Mouse (Mus musculus) thymus, postnatal 36 days (tissue): ENCODE results near the gene Terf2.
"Not testable (repeated sequence)": the region's sequence is repeated elsewhere in the genome, so short reads cannot be mapped to it uniquely, and the experiment has no call there.

Experiments used
- DNase-seq, 2 experiments: peaks; one replicate each; pipeline ENCODE4 v3.0.0; 2022; ENCODE audit warnings: mixed read lengths in 2 of 2

The Terf2 gene

GRCm38 (mm10) chr8:107114150-107115007 is 18.0 kb upstream of the Terf2 start:
- no peak for DNase-seq

DNA sequence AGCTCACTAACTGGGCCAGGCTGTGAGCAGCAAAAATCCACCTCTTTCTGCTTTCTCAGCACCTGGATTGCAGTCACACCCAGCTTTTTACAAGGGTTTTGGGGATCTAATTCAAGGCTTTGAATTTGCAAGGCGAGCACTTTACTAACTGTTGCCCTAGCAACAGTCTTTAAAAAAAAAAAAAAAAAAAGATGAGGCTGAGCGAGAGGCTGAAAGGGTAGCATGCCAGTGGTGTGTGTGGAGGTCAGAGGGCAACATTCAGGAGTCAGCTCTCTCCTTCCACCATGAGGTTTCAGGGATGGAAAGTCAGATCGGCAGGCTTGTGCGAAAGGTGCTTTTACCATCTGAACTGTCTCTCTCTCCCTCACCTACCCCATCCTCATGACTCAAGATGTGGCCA is 16.9 kb upstream of the Terf2 start:
- DNase-seq = no peak

DNA sequence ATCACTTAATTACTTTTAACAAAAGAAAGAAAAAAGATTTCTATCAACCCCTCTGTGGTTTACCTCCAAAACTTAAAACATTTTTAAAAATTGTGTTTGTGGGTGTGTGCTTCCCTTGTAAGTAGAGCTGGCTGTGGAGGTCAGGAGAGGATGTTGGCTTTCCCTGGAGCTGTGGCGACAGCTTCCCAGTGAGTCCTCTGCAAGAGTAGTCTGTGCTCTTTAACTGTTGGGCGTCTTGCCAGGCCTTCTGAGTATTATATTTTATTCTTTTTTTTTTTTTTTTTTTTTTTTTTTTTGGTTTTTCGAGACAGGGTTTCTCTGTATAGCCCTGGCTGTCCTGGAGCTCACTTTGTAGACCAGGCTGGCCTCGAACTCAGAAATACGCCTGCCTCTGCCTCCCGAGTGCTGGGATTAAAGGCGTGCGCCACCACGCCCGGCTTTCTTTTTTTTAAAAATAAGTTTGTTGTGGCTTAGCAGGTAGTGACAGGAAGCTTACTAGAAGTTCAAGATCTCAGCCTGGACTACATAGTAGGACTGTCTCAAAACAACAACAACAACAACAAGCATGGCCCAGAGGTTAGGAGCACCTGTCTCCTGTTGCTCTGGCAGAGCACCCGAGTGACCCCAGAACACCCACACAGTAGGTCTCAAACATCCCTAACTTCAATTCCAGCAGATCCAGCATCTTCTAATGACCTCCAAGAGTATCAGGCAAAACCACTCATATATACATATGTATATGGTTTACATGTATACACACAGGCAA is 15.2 kb upstream of the Terf2 start:
- DNase-seq = no peak

GRCm38 (mm10) chr8:107110629-107111330 is 14.4 kb upstream of the Terf2 start:
- DNase-seq = no peak

GRCm38 (mm10) chr8:107109816-107110435 is 13.6 kb upstream of the Terf2 start:
- DNase-seq = no peak

DNA sequence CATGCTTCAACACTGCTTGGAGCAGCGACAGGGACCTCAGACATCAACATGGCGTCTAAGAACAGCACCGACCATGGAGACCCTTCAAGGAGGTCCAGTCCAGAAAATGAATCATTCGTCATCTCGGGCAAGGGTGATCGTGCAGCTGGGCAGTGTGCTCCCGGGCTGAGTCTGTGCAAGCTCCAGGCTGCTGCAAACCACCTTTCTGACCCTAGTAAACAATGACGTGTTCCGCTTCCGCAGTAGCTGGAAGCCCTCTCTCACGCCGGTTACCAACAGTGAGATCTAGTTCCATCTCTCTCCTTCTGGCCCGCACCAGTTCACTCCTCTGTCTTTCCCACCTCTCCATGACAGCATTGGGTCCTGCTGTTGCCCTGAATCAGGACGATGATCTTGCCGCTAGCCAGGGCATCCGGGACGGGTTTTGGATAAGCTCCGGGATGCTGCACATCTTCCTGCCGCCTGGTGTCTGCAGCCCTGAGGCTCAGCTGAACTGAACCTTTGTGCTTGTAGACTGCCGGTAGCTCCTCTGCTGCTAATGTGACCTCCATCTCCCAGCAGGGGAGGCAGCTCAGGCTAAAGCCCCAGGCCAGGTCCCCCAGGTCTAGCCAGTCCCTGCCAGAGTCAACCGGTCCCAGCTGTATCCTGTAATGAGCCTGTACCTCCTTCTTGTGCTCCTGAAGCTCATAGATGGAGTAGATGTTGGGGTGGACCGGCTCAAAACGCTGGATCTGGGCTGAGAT is 12.8 kb upstream of the Terf2 start:
- no peak for DNase-seq

DNA sequence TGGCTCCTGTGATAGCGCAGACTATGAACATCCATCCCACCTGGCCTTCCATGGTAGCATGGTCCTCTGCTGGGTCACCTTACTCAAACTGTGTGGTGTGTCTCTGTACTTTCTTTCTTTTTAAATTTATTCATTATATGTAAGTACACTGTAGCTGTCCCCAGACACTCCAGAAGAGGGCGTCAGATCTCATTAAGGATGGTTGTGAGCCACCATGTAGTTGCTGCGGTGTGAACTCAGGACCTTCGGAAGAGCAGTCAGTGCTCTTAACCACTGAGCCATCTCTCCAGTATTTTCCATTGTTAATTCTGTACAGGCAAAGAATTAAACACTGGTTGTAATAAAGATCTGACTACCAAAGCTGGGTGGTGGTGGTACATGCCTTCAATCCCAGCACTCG is 11.7 kb upstream of the Terf2 start:
- not testable (repeated sequence) for DNase-seq

- peak; percentile 67 to 73 for DNase-seq
Measured at GRCm38 (mm10) chr8:107104547-107104946, 8.2 kb upstream of the Terf2 start.

DNA sequence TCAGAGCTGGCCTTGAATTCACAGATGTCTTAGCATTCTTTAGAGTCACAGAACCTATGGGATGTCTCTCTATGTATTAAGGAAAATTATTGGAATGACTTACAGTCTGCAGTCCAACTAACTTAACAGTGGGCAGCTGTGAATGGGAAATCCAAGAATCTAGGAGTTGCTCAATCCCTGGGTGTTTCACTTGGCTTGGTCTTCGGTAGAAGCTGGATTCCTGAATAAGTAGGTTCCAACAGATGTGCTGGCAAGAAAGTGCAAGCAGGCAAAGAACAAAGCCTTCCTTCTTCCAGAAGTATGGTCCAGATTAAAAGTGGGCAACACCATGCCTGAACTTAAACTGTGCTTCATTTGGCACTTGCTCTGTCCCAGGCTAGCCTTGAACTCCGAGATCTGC is 4.3 kb upstream of the Terf2 start:
- no peak for DNase-seq

DNA sequence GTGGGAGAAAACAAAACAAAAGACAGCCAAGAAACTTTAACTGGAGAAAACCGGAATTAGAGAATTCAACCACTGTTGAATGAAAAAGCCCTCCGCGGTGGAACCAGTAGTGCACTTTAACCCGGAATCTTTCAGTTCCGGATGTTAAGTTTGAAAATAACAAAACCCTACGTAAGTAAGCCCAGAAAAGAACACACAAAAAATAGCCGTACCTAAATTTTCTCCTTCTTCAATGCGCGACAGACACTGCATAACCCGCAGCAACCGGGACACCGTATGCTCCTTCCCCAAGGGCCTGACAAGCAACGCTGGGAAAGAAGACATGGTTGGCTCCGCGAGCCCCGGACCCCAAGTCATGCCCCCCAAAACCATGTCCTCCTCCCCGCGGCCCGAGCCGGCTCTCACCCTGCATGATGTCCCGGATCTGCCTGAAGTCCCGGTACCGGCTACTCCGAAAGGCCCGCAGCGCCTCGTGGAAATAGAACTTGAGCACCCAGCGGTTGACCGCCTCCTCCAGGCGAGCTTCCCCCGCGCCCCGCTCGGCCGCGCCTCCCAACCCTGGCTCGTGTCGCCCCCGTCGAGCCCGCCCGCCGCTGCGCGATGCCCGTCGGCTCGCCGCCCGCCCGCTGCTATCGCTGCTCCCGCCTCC is 506 bp downstream of the Terf2 start:
- no peak for DNase-seq

GRCm38 (mm10) chr8:107090531-107090930 is 5.8 kb downstream of the Terf2 start:
- DNase-seq = no peak

GRCm38 (mm10) chr8:107088526-107089063 is 7.8 kb downstream of the Terf2 start:
- no peak for DNase-seq

- no peak for DNase-seq
Measured at GRCm38 (mm10) chr8:107086018-107086417, 10.3 kb downstream of the Terf2 start.

DNA sequence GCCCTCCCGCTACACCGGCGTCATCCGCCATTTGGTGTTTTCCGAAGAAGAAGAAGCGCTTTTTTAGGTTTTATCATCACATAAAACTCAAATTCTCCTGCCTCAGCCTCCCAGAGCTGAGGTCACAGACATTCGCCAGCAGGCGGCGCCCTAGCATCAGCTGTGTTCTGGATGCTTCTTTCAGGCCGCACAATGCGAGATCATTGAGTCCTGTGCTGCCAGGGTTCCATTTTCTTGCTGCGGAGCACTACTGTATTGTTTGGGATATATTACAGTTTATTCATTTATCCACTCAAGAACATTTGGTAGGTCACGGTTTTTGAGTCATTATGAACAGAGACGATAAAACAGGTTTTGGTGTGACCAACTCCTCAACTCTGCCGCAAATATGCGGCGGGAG is 11.0 kb downstream of the Terf2 start:
- DNase-seq = peak; percentile 22 to 30

DNA sequence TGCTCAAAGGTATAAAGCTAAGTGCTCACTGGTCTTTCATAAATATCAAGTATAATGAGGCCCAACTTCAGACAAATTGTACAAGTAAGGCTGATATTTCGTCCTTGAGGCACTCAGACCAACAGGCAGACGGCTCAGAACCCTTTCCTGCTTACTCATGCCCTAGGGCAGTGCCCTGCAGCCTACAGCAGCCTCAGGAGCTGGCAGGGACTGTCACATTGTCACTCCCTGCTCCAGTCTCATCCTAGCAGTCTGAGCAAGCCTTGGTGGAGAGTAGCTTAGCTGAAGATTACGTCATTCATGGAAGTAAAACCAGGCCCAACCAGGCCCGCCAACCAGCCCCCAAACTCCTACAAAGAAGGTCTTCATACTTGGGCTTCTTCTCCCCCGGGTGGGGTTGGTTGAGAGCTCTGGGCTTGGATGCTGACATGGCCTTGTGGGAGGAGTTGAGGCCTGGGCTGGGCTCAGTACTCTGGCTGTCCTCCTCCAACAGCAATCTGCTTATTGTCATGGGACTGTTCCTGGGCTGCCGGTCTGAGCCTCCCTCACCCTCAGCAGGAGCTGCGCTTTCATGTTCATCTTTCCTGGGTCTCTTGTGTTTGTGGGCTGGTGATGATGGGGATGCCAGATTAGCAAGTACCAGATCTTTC is 20.0 kb downstream of the Terf2 start:
- DNase-seq = no peak

GRCm38 (mm10) chr8:107074128-107074527 is 22.2 kb downstream of the Terf2 start:
- DNase-seq = no peak

GRCm38 (mm10) chr8:107073706-107074105 is 22.6 kb downstream of the Terf2 start:
- DNase-seq = no peak

- no peak for DNase-seq
Measured at GRCm38 (mm10) chr8:107065511-107066496, 30.5 kb downstream of the Terf2 start, which contains the start of gene Tmed6. Gene Tmed6, minus strand, starts transcription at chr8:107065644.

DNA sequence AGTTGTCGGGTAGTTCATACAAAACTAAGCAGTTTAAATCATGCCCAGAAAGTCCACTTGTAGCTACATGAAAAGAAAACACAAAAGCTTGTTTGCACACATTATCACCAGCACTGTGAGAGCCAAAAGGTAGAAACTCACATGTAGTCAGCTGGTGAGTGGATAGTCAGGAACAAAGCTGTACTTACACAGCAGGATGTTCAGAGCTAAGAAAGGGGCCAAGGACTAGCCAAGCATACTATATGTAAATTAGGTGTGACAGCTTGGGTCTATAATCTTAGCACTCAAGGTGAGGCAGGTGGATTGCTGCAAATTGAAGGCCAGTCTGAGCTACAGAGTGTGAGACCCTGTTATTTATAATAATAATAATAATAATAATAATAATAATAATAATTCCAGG is 33.7 kb downstream of the Terf2 start:
- no peak for DNase-seq
